Mouse (Mus musculus) central nervous system, embryonic 18 days (tissue): ENCODE data around the gene Gm10842. TPM values are rescaled to one million over a fixed set of nuclear protein-coding genes. Genes with fewer than 3 reads are reported as not detected.

Experiments
- polyA plus RNA-seq: library from polyadenylated mRNA; depleted of rRNA; stranded (reverse); fragments of >200 nt; gene quantifications from 2 replicates; pipeline ENCODE4 v1.2.3, GENCODE M21; 2012; rRNA removed

Gene Gm10842
- polyA plus RNA-seq, result not detected in 2 replicates

DNA sequence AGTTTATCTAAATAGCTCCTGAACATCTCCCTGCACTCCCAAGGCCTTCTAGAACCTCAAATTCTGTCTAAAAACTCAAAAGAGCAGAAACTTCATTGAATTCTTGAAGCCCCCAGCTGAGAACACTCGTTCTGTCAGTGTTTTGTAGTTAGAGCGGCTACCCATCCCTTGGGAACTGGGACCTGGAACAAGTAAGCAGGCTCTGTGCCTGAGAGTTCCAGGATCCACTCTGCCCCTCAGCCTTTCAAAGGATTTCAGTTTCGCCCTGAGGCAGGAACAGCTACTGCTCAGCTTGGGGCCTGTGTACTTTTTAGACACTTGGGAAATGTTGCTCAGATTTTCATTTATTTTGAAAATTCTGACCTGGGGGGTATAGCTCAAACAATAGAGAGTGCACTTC is at the start of gene Gm10842:
TSS of gene Gm10842 (plus strand) at position 301 of the 400 bp plus-strand sequence.

DNA sequence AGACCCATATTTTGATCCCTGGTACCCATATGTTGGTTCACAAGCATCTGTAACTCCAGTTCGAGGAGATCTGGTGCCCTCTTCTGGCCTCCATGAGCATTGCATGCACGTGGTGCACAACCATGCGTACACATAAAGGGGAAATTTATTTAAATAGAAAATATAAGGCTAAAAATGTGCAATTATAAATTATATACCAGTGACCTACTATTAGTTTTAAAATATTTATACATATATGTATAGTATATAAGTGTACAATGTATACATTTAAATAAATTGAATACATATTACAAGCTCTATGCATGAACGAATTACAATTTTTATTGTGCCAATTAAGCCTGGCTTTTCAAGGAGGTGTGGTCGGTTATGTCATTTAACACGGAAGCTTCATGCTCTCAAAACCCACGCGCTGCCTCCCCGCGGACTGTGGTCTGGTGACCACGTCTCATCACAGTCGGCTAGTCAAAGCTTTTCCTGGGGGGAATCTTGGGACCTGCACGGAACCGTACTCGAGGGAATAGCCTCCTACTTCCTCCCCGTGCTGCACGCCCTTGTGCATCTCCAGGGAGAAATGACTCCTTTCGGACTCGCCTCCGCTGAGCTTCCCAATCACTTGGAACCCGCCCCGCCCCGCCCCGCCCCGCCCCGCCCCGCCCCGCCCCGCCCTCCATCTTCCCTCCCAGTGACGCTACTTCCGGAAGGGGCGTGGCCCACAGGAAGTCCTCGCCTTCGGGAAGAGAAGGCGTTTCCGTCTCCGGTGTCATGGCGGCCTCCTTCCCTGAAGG is 20.8 kb upstream of the Gm10842 start, which contains the start of gene Mettl2:
TSS of gene Mettl2 (plus strand) at position 691 of the 785 bp plus-strand sequence.

GRCm38 (mm10) chr11:105178516-105178915 is 31.8 kb downstream of the Gm10842 start, which contains the start of gene Tlk2:
Gene Tlk2, plus strand, starts transcription at chr11:105178807.

Other genes with a start within 250 kb of the Gm10842 start
- gene Efcab3, start 83.3 kb upstream of the Gm10842 start, polyA plus RNA-seq, result 0.48 and 0.83 TPM in 2 replicates
- gene Mettl2, start 20.5 kb upstream of the Gm10842 start, polyA plus RNA-seq, result 35.2 and 36.3 TPM in 2 replicates
- gene Tlk2, start 31.9 kb downstream of the Gm10842 start, polyA plus RNA-seq, result 47.1 and 48.3 TPM in 2 replicates
- 5.7 and 9.4 TPM in 2 replicates for gene Mrc2, start 145.8 kb downstream of the Gm10842 start, polyA plus RNA-seq